Mouse (Mus musculus) E14TG2a.4 (cell line): ENCODE results near the gene Med20.

Source experiments
- H3K27me3 ChIP-seq: 2 replicates; pipeline ENCODE4 v1.6.1; 2014; ENCODE audit warnings: low read length, control low read depth; ENCODE audit not compliant: insufficient read depth
- H3K36me3 ChIP-seq: 2 replicates; pipeline ENCODE4 v1.6.1; 2014; ENCODE audit warnings: low read length, control low read depth; ENCODE audit not compliant: insufficient read depth
- H3K4me1 ChIP-seq: replicated peaks from 2 replicates; pipeline ENCODE4 v1.6.1; 2014; ENCODE audit warnings: low read depth, low read length, control low read depth
- H3K4me3 ChIP-seq: replicated peaks from 2 replicates; pipeline ENCODE4 v1.5.1; 2014; ENCODE audit warnings: mild to moderate bottlenecking, low read length
- H3K9me3 ChIP-seq: 2 replicates; pipeline ENCODE4 v1.6.1; 2014; ENCODE audit warnings: low read length, control low read depth
- CTCF ChIP-seq: conservative IDR thresholded peaks from 2 replicates; pipeline ENCODE4 v1.5.1; 2014; ENCODE audit warnings: low read length
- NANOG ChIP-seq: IDR thresholded peaks from 2 replicates; pipeline ENCODE4 v1.6.1; 2014; ENCODE audit warnings: borderline replicate concordance, low read length, mixed read lengths
- POU5F1 ChIP-seq: IDR thresholded peaks from 2 replicates; pipeline ENCODE4 v1.6.1; 2014; ENCODE audit warnings: low read length, borderline replicate concordance

Med20 gene

DNA sequence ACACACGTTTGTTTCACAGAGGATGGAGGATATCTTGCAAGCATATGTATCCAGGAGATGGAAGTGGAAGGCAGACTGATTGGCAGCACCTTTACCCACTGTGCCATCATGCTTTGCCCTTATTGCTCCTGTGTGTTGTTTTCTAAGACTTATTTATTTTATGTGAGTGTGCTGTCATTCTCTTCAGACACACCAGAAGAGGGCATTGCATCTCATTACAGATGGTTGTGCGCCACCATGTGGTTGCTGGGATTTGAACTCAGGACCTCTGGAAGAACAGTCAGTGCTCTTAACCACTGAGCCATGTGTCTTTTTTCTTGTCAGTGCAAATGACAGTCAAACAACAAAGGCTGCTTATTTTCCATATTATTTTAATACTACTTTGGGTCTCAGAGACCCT, 16.4 kb downstream of the Med20 start:
- Histone ChIP-seq H3K27me3 (peaks cover 11% of the 10 kb centered on the region), H3K36me3 (peaks cover 43% of the 10 kb centered on the region)
- TF ChIP-seq POU5F1 (no peak), NANOG (no peak), CTCF (no peak)

DNA sequence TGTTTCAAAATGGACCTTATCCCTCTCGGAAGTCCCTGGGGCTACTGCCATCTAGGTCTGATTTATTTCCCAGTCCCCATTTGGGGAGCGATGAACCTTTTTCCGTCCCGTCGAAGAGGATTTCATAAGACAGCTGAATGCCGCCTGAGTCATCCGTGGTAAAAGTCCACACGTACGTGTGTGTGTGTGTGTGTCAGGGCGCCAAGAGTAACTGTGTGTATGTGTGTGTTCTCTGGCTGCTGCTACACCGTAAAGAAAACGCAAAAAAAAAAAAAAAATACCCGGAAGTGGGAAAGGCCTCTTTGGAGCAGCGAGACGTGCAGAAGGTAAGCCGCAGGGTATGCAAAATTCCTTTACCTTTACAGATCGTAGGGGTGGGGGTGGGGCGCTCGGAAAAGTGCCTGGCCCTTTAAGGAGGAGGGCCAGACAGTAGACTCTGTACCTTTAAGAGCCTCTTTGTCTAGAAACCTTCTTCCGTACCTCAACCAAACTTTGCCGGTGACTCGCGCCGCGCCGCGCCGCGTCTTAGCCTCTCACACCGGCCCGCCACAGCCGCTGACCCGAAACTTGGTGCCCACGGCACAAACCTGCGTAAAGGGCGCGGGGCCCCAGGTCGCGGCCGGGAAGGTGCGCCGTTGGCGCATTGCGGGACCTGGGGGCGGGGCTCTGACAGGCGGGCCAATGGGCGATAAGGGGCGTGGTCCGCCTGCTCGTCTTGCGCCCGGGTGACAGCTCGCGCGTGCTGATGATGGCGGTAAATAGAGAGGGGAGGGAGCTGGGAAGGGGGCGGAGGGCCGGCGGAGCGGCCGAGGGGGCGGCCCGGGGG, 17.7 kb downstream of the Med20 start:
- peaks cover 30% of the 10 kb centered on the region for H3K36me3 ChIP-seq
- H3K27me3 ChIP-seq = peaks cover 11% of the 10 kb centered on the region
- H3K4me1 ChIP-seq = peaks cover 34% of the 10 kb centered on the region
- no peak for TF ChIP-seq POU5F1
- no peak for TF ChIP-seq NANOG
- no peak for TF ChIP-seq CTCF
- H3K9me3 ChIP-seq = no peaks in the 10 kb centered on the region
- H3K4me3 ChIP-seq = peak overlapping the region; percentile 87

More for the DNA sequence above, 16.4 kb downstream of the Med20 start:
- peak overlapping the region; percentile 87; the same call in 1 of the 2 replicates for H3K4me3 ChIP-seq
- H3K9me3 ChIP-seq = no peaks in the 10 kb centered on the region
- H3K4me1 ChIP-seq = peaks cover 41% of the 10 kb centered on the region

GRCm38 (mm10) chr17:47629717-47630677, 18.6 kb downstream of the Med20 start:
- Histone ChIP-seq H3K27me3 (peaks cover 11% of the 10 kb centered on the region), H3K36me3 (peaks cover 25% of the 10 kb centered on the region), H3K4me1 (peaks cover 33% of the 10 kb centered on the region), H3K9me3 (no peaks in the 10 kb centered on the region), H3K4me3 (peak overlapping the region; percentile 87)
- TF ChIP-seq CTCF = no peak
- no peak for TF ChIP-seq NANOG
- TF ChIP-seq POU5F1 = no peak

- Histone ChIP-seq H3K4me1 (peaks cover 31% of the 10 kb centered on the region), H3K27me3 (peaks cover 11% of the 10 kb centered on the region), H3K36me3 (peaks cover 22% of the 10 kb centered on the region), H3K4me3 (peak within 1 kb of the TSS; percentile 87), H3K9me3 (no peaks in the 10 kb centered on the region)
- TF ChIP-seq NANOG (no peak), POU5F1 (no peak), CTCF (no peak)
Observed at GRCm38 (mm10) chr17:47630678-47631065, 19.3 kb downstream of the Med20 start, which contains the start of gene Usp49. Gene Usp49 (plus strand): TSS chr17:47630690.

GRCm38 (mm10) chr17:47632181-47632840, 20.9 kb downstream of the Med20 start:
- no peaks in the 10 kb centered on the region for H3K9me3 ChIP-seq
- H3K4me1 ChIP-seq = peaks cover 31% of the 10 kb centered on the region
- no peak overlapping the region for H3K4me3 ChIP-seq
- no peak for TF ChIP-seq NANOG
- no peak for TF ChIP-seq POU5F1
- no peak for TF ChIP-seq CTCF
- H3K27me3 ChIP-seq = peaks cover 11% of the 10 kb centered on the region
- peaks cover 9% of the 10 kb centered on the region; the same call in 1 of the 2 replicates for H3K36me3 ChIP-seq

- peaks cover 11% of the 10 kb centered on the region for H3K27me3 ChIP-seq
- H3K4me1 ChIP-seq = peaks cover 26% of the 10 kb centered on the region
- 0 out of 2 replicates have a peak, but pooled peaks cover 6% of the 10 kb centered on the region for H3K36me3 ChIP-seq
- H3K4me3 ChIP-seq = no peak overlapping the region
- H3K9me3 ChIP-seq = no peaks in the 10 kb centered on the region
- no peak for TF ChIP-seq POU5F1
- TF ChIP-seq NANOG = no peak
- no peak for TF ChIP-seq CTCF
Observed at GRCm38 (mm10) chr17:47633999-47634770, 22.8 kb downstream of the Med20 start.

GRCm38 (mm10) chr17:47642992-47643391, 31.6 kb downstream of the Med20 start:
- Histone ChIP-seq H3K27me3 (no peaks in the 10 kb centered on the region), H3K4me3 (no peak overlapping the region), H3K36me3 (no peaks in the 10 kb centered on the region), H3K9me3 (no peaks in the 10 kb centered on the region), H3K4me1 (peaks cover 33% of the 10 kb centered on the region)
- no peak for TF ChIP-seq NANOG
- no peak for TF ChIP-seq POU5F1
- peak; percentile 36 for TF ChIP-seq CTCF
